Mouse (Mus musculus): ENCODE data around the gene Gjc2.

- TF ChIP-seq EP300 (IDR thresholded peaks at IDR 0.05; ENCODE audit: insufficient read depth, low read depth, low read length) (no peak), CTCF (IDR thresholded peaks at IDR 0.05) (no peak), POLR2A (IDR thresholded peaks at IDR 0.05; ENCODE audit: insufficient read depth, low read depth, low read length) (no peak)
Measured at GRCm38 (mm10) chr11:59185490-59185889, 2.5 kb upstream of the Gjc2 start.

All from heart, adult 2 months (tissue).